Mouse (Mus musculus): ENCODE results near the gene Trpm4. TPM values are rescaled to one million over a fixed set of nuclear protein-coding genes. Genes with fewer than 3 reads are reported as not detected.
A peak's percentile ranks its signal among the peaks of the same experiment; 100 is the strongest.
"Not testable (repeated sequence)": the region's sequence is repeated elsewhere in the genome, so short reads cannot be mapped to it uniquely, and the experiment has no call there.

Trpm4 gene
- polyA plus RNA-seq, 1 experiment from 2014 or later = 15.7 TPM

DNA sequence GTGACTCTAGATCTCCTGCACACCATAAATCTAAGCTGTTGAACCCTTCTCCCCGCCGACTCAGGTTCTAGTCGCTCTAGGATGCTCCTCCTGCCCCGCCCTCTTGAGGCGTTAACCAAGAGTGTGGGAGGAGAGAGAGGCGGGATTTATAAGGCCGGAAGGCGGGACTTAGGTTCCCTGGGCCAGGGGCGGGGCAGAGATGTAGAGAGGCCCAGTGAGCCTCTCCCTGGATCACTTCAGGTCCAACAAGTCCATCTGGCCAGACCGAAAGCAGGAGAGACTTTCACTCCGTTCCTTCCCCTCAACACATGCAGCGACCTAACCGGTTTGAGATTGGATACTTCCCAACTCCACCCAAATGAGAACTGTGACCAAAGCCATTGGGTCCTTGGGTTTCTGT is 29.2 kb upstream of the Trpm4 start:
- DNase-seq = peak; percentile 79
- Histone ChIP-seq H3K27ac (ENCODE audit: low read depth) (no peak overlapping the region), H3K27me3 (ENCODE audit: insufficient read depth, low read length) (peaks cover 56% of the 10 kb centered on the region)

DNA sequence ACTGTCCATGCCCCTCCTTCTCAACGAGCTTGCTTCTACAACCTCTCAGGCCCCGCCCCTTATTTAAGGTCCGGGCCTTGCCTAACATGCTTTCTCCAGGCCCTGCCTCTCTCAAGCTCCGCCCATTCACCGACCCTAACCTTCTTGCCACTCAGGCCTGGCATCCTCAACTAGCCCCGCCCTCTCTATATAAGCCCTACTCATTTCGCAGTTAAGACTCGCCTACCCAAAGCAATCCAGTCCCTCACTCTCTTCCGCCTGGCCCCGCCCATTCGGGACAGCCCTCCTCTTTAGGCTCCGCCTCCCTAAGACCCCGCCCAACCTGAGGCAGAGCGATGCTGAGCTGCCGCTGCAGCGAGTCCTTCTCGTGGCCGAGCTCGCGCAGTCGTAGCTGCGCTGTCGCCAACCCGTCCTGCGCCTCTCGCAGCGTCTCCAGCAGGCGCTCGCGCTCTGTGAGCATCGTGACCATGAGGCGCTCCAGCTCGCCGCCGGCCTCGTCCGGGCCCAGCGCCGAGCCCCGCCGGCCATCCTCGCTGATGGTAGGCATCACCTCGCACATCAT is 27.7 kb upstream of the Trpm4 start:
- Histone ChIP-seq H3K27me3 (ENCODE audit: insufficient read depth, low read length) (peaks cover 53% of the 10 kb centered on the region), H3K4me1 (ENCODE audit: insufficient read depth) (peaks cover 13% of the 10 kb centered on the region; the same call in 1 of the 2 replicates), H3K9me3 (ENCODE audit: low read depth, low read length) (no peaks in the 10 kb centered on the region), H3K4me2 (peak overlapping the region; percentile 89), H3K36me3 (ENCODE audit: insufficient read depth) (no peaks in the 10 kb centered on the region), H3K9ac (peak overlapping the region; percentile 48), H3K4me3 (ENCODE audit: low read depth, low read length) (peak overlapping the region; percentile 42), H3K27ac (ENCODE audit: low read depth) (no peak overlapping the region)
- no peak for TF ChIP-seq CTCF (IDR thresholded peaks at IDR 0.05; ENCODE audit: low read depth)
- ATAC-seq (ENCODE audit: insufficient read depth) (peak; percentile 84), DNase-seq (peak; percentile 94)
- WGBS = under 1% methylated on average over 43 of the region's 43 CpGs

More for the DNA sequence above, 29.2 kb upstream of the Trpm4 start:
- Histone ChIP-seq H3K4me1 (ENCODE audit: insufficient read depth) (peaks cover 14% of the 10 kb centered on the region; the same call in 1 of the 2 replicates), H3K9ac (no peak overlapping the region), H3K36me3 (ENCODE audit: insufficient read depth) (no peaks in the 10 kb centered on the region), H3K9me3 (ENCODE audit: low read depth, low read length) (no peaks in the 10 kb centered on the region), H3K4me3 (ENCODE audit: low read depth, low read length) (no peak overlapping the region), H3K4me2 (no peak overlapping the region)
- ATAC-seq (ENCODE audit: insufficient read depth) = no peak
- no peak for TF ChIP-seq CTCF (IDR thresholded peaks at IDR 0.05; ENCODE audit: low read depth)
- WGBS = 6% methylated on average over 13 of the region's 13 CpGs

DNA sequence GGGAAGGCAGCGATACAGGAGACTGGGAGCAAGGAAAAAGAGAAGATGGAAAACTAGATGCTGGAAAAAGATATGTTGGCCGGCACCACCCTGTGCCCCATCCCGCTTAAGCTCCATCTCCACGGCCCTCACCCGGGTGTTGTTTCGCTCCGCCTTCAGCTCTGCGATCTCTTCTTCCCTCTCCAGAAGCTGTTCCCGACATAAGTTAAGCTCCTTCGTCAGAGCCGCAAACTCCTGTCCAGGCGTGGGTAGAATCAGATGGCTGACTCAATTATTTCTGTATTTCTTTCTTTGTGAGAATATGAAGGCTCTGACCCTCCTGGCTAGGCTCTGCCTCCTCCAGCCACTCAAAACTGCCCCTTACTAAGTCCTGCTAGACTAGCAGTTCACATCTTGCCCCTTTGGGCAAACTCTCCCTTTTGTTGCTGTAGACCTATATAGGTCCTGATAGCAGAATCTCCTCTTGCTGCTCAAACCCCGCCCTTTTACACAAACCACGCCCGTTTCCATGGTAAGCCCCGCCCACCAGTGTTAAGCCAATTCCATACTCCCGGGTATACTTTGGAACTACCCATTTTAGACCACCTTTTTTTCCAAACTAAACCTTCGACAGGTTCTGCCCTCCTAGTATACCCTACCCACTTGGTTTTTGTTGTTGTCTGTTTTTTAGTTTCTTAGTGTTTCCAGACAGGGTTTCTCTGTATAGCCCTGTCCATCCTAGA is 27.0 kb upstream of the Trpm4 start:
- H3K36me3 ChIP-seq (ENCODE audit: insufficient read depth) = no peaks in the 10 kb centered on the region
- H3K27ac ChIP-seq (ENCODE audit: low read depth) = no peak overlapping the region
- peak overlapping the region; percentile 42; the same call in 1 of the 2 replicates for H3K4me3 ChIP-seq (ENCODE audit: low read depth, low read length)
- no peaks in the 10 kb centered on the region for H3K9me3 ChIP-seq (ENCODE audit: low read depth, low read length)
- H3K9ac ChIP-seq = no peak overlapping the region
- ATAC-seq (ENCODE audit: insufficient read depth) = no peak
- no peak for DNase-seq
- peaks cover 7% of the 10 kb centered on the region; the same call in 1 of the 2 replicates for H3K4me1 ChIP-seq (ENCODE audit: insufficient read depth)
- no peak for TF ChIP-seq CTCF (IDR thresholded peaks at IDR 0.05; ENCODE audit: low read depth)
- peaks cover 46% of the 10 kb centered on the region for H3K27me3 ChIP-seq (ENCODE audit: insufficient read depth, low read length)
- 48% methylated on average over 18 of the region's 18 CpGs for WGBS
- peak overlapping the region; percentile 89 for H3K4me2 ChIP-seq

DNA sequence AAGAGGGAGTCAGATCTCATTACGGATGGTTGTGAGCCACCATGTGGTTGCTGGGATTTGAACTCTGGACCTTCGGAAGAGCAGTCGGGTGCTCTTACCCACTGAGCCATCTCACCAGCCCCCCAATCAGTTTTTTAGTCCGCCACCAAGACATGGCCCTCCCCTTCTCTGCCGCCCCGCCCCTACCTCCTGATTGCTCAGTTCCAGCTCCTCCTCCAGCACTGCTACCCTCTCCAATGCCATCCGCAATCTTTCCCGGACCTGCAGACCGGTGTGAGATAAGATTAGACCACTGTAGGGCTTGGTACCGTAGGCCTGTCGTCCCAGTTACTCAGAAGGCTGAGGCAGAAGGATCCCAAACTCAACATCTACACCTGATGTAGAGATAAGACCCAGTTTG is 25.5 kb upstream of the Trpm4 start:
- WGBS = 54% methylated on average over 10 of the region's 11 CpGs
- not testable (repeated sequence) for H3K4me3 ChIP-seq (ENCODE audit: low read depth, low read length); H3K9me3 ChIP-seq (ENCODE audit: low read depth, low read length); H3K9ac ChIP-seq; DNase-seq; H3K4me1 ChIP-seq (ENCODE audit: insufficient read depth); H3K27ac ChIP-seq (ENCODE audit: low read depth); H3K36me3 ChIP-seq (ENCODE audit: insufficient read depth); ATAC-seq (ENCODE audit: insufficient read depth); H3K4me2 ChIP-seq
- peaks cover 37% of the 10 kb centered on the region for H3K27me3 ChIP-seq (ENCODE audit: insufficient read depth, low read length)

DNA sequence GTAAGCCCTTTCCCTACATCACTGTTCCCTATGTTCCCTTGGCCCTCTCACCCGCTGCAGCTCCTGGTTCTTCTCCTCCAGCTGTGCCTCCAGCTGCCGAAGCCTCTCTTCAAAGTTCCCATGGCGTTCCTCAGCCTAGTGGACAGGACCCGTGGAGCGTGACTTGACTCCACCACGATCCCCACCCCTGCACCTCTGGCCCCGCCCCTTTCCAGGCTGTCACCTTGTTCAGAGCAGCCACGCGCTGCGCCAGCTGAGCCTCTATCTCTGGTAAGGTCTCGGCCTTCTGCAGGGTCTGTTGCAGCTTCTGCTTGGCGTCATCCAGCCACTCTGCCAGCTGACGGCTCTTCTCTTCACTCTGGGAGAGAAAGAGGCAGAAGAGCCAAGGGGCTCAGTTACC is 22.5 kb upstream of the Trpm4 start:
- Histone ChIP-seq H3K27ac (ENCODE audit: low read depth) (no peak overlapping the region), H3K27me3 (ENCODE audit: insufficient read depth, low read length) (peaks cover 13% of the 10 kb centered on the region), H3K9me3 (ENCODE audit: low read depth, low read length) (no peaks in the 10 kb centered on the region), H3K9ac (no peak overlapping the region), H3K4me3 (ENCODE audit: low read depth, low read length) (no peak overlapping the region), H3K36me3 (ENCODE audit: insufficient read depth) (no peaks in the 10 kb centered on the region), H3K4me2 (no peak overlapping the region), H3K4me1 (ENCODE audit: insufficient read depth) (no peaks in the 10 kb centered on the region)
- no peak for ATAC-seq (ENCODE audit: insufficient read depth)
- no peak for TF ChIP-seq CTCF (IDR thresholded peaks at IDR 0.05; ENCODE audit: low read depth)
- 40% methylated on average over 13 of the region's 13 CpGs for WGBS
- DNase-seq = no peak

DNA sequence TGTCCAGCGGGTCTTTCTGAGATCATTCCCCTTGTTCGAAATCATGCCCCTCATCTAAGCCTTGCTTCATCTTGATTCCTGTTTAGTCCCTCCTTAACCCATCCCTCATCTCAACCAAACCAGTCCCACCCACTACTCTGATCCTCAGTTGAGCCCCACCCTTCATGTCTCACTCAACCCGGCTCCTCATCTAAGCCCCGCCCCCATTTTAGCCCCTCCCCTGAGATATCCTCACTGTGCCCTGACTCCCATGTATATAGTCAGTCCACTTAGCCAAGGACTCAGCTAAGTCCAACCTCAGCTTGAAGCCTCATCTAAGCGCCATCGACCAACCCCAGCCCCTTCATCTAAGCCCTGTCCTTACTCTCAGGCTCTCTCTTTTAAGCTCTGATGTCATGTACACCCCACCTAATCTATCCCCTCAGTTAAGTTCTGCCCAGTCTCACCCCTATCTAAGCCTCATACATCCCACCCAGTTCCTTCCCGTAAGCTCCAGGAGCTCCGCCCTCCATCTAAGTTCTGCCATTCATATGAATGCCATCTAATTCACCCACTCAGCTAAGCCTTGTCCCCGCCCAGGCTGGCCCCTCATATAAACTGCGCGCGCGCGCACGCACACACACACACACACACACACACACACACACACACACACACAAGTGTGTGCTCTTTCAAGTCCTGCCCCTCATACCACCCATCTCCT is 21.9 kb upstream of the Trpm4 start:
- H3K4me3 ChIP-seq (ENCODE audit: low read depth, low read length) = no peak overlapping the region
- H3K9me3 ChIP-seq (ENCODE audit: low read depth, low read length) = no peaks in the 10 kb centered on the region
- no peak overlapping the region for H3K27ac ChIP-seq (ENCODE audit: low read depth)
- DNase-seq (no peak), ATAC-seq (ENCODE audit: insufficient read depth) (no peak)
- no peaks in the 10 kb centered on the region for H3K4me1 ChIP-seq (ENCODE audit: insufficient read depth)
- H3K9ac ChIP-seq = no peak overlapping the region
- 62% methylated on average over 15 of the region's 15 CpGs for whole genome bisulfite sequencing
- no peak overlapping the region for H3K4me2 ChIP-seq
- TF ChIP-seq CTCF (IDR thresholded peaks at IDR 0.05; ENCODE audit: low read depth) = no peak
- peaks cover 7% of the 10 kb centered on the region for H3K27me3 ChIP-seq (ENCODE audit: insufficient read depth, low read length)
- H3K36me3 ChIP-seq (ENCODE audit: insufficient read depth) = no peaks in the 10 kb centered on the region

DNA sequence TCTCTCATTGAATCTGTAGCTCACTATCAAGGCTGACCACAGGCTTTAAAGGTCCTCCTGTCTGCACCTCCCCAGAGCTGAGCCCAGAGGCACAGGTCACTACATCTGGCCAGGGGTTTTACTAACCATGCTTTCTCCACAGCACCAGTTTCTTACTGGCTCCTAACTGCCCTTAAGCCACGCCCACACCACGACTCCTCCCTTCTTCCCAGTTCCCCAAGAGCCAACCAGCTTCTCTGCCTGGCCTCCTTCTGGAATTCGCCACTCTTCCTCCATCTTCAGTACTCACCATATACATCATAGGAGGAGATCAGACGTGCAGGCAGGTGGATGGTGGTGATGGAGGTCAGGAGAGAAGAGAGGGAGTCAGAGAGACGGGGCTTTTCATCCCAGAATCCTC is 19.5 kb upstream of the Trpm4 start:
- ATAC-seq (ENCODE audit: insufficient read depth) (no peak), DNase-seq (no peak)
- no peaks in the 10 kb centered on the region for H3K9me3 ChIP-seq (ENCODE audit: low read depth, low read length)
- H3K4me2 ChIP-seq = no peak overlapping the region
- no peak for TF ChIP-seq CTCF (IDR thresholded peaks at IDR 0.05; ENCODE audit: low read depth)
- no peak overlapping the region for H3K4me3 ChIP-seq (ENCODE audit: low read depth, low read length)
- H3K36me3 ChIP-seq (ENCODE audit: insufficient read depth) = no peaks in the 10 kb centered on the region
- no peaks in the 10 kb centered on the region for H3K27me3 ChIP-seq (ENCODE audit: insufficient read depth, low read length)
- 16% methylated on average over 5 of the region's 5 CpGs for WGBS
- no peak overlapping the region for H3K27ac ChIP-seq (ENCODE audit: low read depth)
- no peaks in the 10 kb centered on the region for H3K4me1 ChIP-seq (ENCODE audit: insufficient read depth)
- no peak overlapping the region for H3K9ac ChIP-seq

All from lung, embryonic 14.5 days (tissue).